Mouse (Mus musculus) intestine, postnatal 0 days (tissue): Measurements from ENCODE around the gene Ankrd23. TPM values are rescaled to one million over a fixed set of nuclear protein-coding genes. Genes with fewer than 3 reads are reported as not detected.
A peak's percentile ranks its signal among the peaks of the same experiment; 100 is the strongest.

Source experiments
- ATAC-seq: fragments of 200-750 bp; cut with Nextera tagmentation; 2 replicates; pipeline ENCODE4 v1.8.0; 2017; ENCODE audit warnings: mild to moderate bottlenecking, moderate TSS enrichment, moderate library complexity
- H3K27ac ChIP-seq: fragments of 300-500 bp; sonication (generic); 2 replicates; pipeline ENCODE4 v1.5.1; 2014; ENCODE audit warnings: mild to moderate bottlenecking, low read depth, low read length, moderate library complexity
- H3K27me3 ChIP-seq: fragments of 300-500 bp; sonication (generic); replicated peaks from 2 replicates; pipeline ENCODE4 v1.6.1; 2014; ENCODE audit warnings: low read length, mixed read lengths; ENCODE audit not compliant: control insufficient read depth, insufficient read depth
- H3K36me3 ChIP-seq: fragments of 300-500 bp; sonication (generic); 2 replicates; pipeline ENCODE4 v1.6.1; 2014; ENCODE audit warnings: mild to moderate bottlenecking, moderate library complexity; ENCODE audit not compliant: control insufficient read depth, insufficient read depth
- H3K4me1 ChIP-seq: fragments of 300-500 bp; sonication (generic); replicated peaks from 2 replicates; pipeline ENCODE4 v1.6.1; 2014; ENCODE audit warnings: antibody characterized with exemption, low read length, mixed read lengths; ENCODE audit not compliant: control insufficient read depth, insufficient read depth
- H3K4me2 ChIP-seq: fragments of 300-500 bp; sonication (generic); replicated peaks from 2 replicates; pipeline ENCODE4 v1.6.1; 2014; ENCODE audit warnings: low read depth, mild to moderate bottlenecking, moderate library complexity
- H3K4me3 ChIP-seq: fragments of 300-500 bp; sonication (generic); 2 replicates; pipeline ENCODE4 v1.5.1; 2014; ENCODE audit warnings: low read depth, low read length
- H3K9ac ChIP-seq: fragments of 300-500 bp; sonication (generic); 2 replicates; pipeline ENCODE4 v1.6.1; 2014; ENCODE audit warnings: mild to moderate bottlenecking, low read depth, low read length
- H3K9me3 ChIP-seq: fragments of 300-500 bp; sonication (generic); 2 replicates; pipeline ENCODE4 v1.6.1; 2016; ENCODE audit warnings: mixed run types; ENCODE audit not compliant: control insufficient read depth
- CTCF ChIP-seq: sonication (generic); IDR thresholded peaks from 2 replicates; pipeline ENCODE4 v1.5.1; 2016; ENCODE audit warnings: low read depth, mild to moderate bottlenecking, control low read depth, antibody characterized with exemption, moderate library complexity
- WGBS: fragments of 180-500 bp; shearing (Covaris S2); extraction: QIAGEN DNeasy Blood & Tissue Kit; methylation state at CpG from one replicate; pipeline ENCODE4 v1.1.7; 2014; 5-methylcytosine and 5-hydroxymethylcytosine counted together
- polyA plus RNA-seq: library from polyadenylated mRNA; unstranded; fragments of >200 nt; fragmentation: Nextera tagmentation; extraction: Ambion mirVana; gene quantifications from 2 replicates; pipeline ENCODE4 v1.2.1, GENCODE M21; 2015

The Ankrd23 gene
- polyA plus RNA-seq, 1 experiment from 2014 or later, result 2.1 TPM

DNA sequence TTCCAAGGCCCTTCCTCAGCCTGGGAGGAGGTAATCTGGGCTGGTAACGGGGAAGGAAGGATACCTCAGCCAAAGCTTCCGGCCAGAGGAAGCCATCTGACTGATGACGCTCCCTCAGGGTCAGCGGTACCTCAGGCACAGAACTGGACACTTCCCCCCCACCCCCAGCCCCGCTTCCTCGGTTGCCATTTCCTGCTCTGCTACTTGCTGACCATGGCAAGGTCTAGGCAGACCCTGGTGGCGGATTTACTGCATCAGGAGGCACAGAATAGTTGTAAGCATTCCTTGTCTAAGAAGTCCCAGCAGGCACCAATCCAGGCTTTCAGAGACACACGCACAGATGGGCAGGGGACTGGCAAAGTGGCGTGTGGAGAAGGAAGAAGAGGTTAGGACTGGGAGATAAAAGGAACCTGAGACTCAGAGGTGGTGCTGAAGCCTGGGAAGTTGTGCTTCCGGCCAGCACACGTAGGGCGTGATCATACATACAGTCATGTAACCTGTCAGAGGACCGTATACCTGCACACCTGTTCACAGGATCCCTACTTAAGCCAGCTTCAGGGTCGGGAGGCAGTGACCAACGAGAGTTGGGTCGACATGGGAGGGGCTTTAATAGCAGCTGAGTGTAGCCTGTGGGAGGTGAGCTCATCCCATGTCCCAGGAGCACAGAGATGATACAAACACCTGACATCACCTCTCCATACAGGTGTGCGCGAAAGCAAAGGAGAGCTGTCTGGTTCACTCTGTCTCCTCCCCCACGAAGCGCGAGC lies 18.1 kb upstream of the Ankrd23 start:
- Histone ChIP-seq H3K27ac (peak overlapping the region; percentile 15; the same call in 1 of the 2 replicates), H3K4me3 (no peak overlapping the region), H3K4me2 (peak overlapping the region; percentile 83), H3K36me3 (peaks cover 41% of the 10 kb centered on the region), H3K9me3 (no peaks in the 10 kb centered on the region), H3K9ac (no peak overlapping the region), H3K4me1 (peaks cover 4% of the 10 kb centered on the region; the same call in 1 of the 2 replicates), H3K27me3 (no peaks in the 10 kb centered on the region)
- TF ChIP-seq CTCF, result 0 out of 2 replicates have a peak, but pooled peaks have one; percentile 1
- WGBS, result 74% methylated on average over 21 of the region's 21 CpGs
- no peak for ATAC-seq

DNA sequence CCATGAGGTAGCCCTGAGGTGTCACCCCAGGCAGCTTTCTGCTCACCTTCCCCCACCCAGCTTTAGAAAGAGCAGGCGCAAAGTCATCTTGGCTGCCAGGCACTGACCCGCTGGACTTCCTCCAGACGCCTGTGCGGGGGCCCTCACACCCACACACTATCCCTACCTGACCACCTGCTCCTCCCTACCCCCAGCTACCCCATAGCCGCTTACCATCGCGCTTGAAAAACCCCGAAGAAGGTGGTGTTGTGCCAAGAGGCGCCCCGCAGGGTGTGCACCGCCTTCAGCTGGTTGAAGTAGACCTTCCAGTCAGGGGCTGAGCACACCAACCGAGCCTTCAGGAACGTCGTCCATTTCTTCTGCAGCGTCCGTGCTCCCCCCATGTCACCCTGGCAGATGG lies 15.8 kb upstream of the Ankrd23 start:
- no peaks in the 10 kb centered on the region for H3K27me3 ChIP-seq
- no peak overlapping the region for H3K9ac ChIP-seq
- no peak for TF ChIP-seq CTCF
- H3K27ac ChIP-seq, result no peak overlapping the region
- WGBS, result 87% methylated on average over 16 of the region's 16 CpGs
- peaks cover 58% of the 10 kb centered on the region for H3K36me3 ChIP-seq
- H3K9me3 ChIP-seq, result no peaks in the 10 kb centered on the region
- ATAC-seq, result no peak
- no peak overlapping the region for H3K4me3 ChIP-seq
- peaks cover 4% of the 10 kb centered on the region; the same call in 1 of the 2 replicates for H3K4me1 ChIP-seq
- H3K4me2 ChIP-seq, result no peak overlapping the region

DNA sequence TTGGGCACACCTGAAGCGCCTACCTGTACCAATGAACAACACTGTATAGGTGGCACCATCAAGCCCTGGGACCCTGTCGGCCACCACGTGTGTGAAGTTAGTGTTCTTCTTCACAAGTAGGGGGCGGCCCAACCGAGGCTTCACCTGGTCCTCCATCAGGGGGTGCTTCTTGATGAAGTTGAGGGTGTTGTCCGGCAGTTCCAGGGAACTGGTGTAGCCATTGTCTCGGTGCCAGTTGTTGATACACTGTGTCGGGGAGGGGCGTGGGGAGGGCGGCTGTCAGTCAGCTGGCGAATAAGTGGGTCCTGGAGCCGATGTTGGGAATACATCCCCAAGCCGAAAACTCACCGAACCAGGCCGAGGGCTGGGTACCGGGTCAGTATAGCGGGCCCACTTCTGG lies 15.2 kb upstream of the Ankrd23 start:
- Histone ChIP-seq H3K27ac (no peak overlapping the region), H3K27me3 (no peaks in the 10 kb centered on the region), H3K4me3 (no peak overlapping the region), H3K36me3 (peaks cover 58% of the 10 kb centered on the region), H3K4me1 (peaks cover 4% of the 10 kb centered on the region; the same call in 1 of the 2 replicates), H3K9me3 (no peaks in the 10 kb centered on the region), H3K9ac (no peak overlapping the region), H3K4me2 (no peak overlapping the region)
- TF ChIP-seq CTCF, result 0 out of 2 replicates have a peak, but pooled peaks have one; percentile 10
- ATAC-seq, result no peak
- 85% methylated on average over 17 of the region's 17 CpGs for WGBS

- 81% methylated on average over 20 of the region's 20 CpGs for whole genome bisulfite sequencing
- Histone ChIP-seq H3K27ac (peak overlapping the region; percentile 46; the same call in 1 of the 2 replicates), H3K27me3 (no peaks in the 10 kb centered on the region), H3K36me3 (peaks cover 58% of the 10 kb centered on the region), H3K9ac (no peak overlapping the region), H3K9me3 (no peaks in the 10 kb centered on the region), H3K4me3 (no peak overlapping the region), H3K4me2 (no peak overlapping the region), H3K4me1 (no peaks in the 10 kb centered on the region)
- TF ChIP-seq CTCF, result 0 out of 2 replicates have a peak, but pooled peaks have one; percentile 9
- ATAC-seq, result no peak
These were observed 13.6 kb upstream of the Ankrd23 start for GRCm38 (mm10) chr1:36550075-36550863.

- peak overlapping the region; percentile 46 for H3K27ac ChIP-seq
- H3K4me3 ChIP-seq, result no peak overlapping the region
- no peak overlapping the region for H3K9ac ChIP-seq
- TF ChIP-seq CTCF, result no peak
- H3K4me2 ChIP-seq, result no peak overlapping the region
- H3K27me3 ChIP-seq, result no peaks in the 10 kb centered on the region
- H3K36me3 ChIP-seq, result peaks cover 58% of the 10 kb centered on the region
- no peaks in the 10 kb centered on the region for H3K4me1 ChIP-seq
- H3K9me3 ChIP-seq, result no peaks in the 10 kb centered on the region
- no peak for ATAC-seq
- WGBS, result 75% methylated on average over 18 of the region's 18 CpGs
These were observed 12.8 kb upstream of the Ankrd23 start for GRCm38 (mm10) chr1:36549491-36549890.

- Histone ChIP-seq H3K27ac (no peak overlapping the region; the same call in 1 of the 2 replicates), H3K4me2 (no peak overlapping the region), H3K4me3 (no peak overlapping the region), H3K9ac (no peak overlapping the region), H3K27me3 (no peaks in the 10 kb centered on the region), H3K4me1 (no peaks in the 10 kb centered on the region), H3K36me3 (peaks cover 57% of the 10 kb centered on the region), H3K9me3 (no peaks in the 10 kb centered on the region)
- no peak for TF ChIP-seq CTCF
- no peak for ATAC-seq
- 52% methylated on average over 8 of the region's 8 CpGs for WGBS
These were observed 12.1 kb upstream of the Ankrd23 start for GRCm38 (mm10) chr1:36548771-36549170.
